Mouse (Mus musculus) cerebellum, postnatal 36 days (tissue): ENCODE results near the gene Rab42.
A peak's percentile ranks its signal among the peaks of the same experiment; 100 is the strongest.

Experiments
- DNase-seq, 2 experiments: peaks; one replicate each; pipeline ENCODE4 v3.0.0; 2021 to 2022; ENCODE audit warnings: mixed read lengths in 2 of 2

The Rab42 gene

GRCm38 (mm10) chr4:132269740-132270560 lies 33.2 kb downstream of the Rab42 start:
- DNase-seq, result peak; percentile 78 to 81

GRCm38 (mm10) chr4:132268871-132269739 lies 34.1 kb downstream of the Rab42 start:
- DNase-seq, result no peak

- DNase-seq, result no peak
These were observed 36.3 kb downstream of the Rab42 start for GRCm38 (mm10) chr4:132266835-132267349.

- DNase-seq, result no peak
These were observed 39.9 kb downstream of the Rab42 start for GRCm38 (mm10) chr4:132263313-132263712.

GRCm38 (mm10) chr4:132262358-132262616 lies 40.9 kb downstream of the Rab42 start:
- no peak for DNase-seq

GRCm38 (mm10) chr4:132261514-132262357 lies 41.4 kb downstream of the Rab42 start, which contains the start of gene Gmeb1:
TSS of gene Gmeb1 (minus strand) at chr4:132261602.
- peak; percentile 78 to 84 for DNase-seq

GRCm38 (mm10) chr4:132260404-132261379 lies 42.5 kb downstream of the Rab42 start:
- DNase-seq, result peak; percentile 37 to 65

- DNase-seq, result no peak
These were observed 43.9 kb downstream of the Rab42 start for GRCm38 (mm10) chr4:132259248-132259647.

GRCm38 (mm10) chr4:132256384-132256783 lies 46.8 kb downstream of the Rab42 start:
- DNase-seq, result no peak

- no peak for DNase-seq
These were observed 48.2 kb downstream of the Rab42 start for GRCm38 (mm10) chr4:132254986-132255385.

- DNase-seq, result peak in 1 of 2 experiments; percentile 29
These were observed 49.6 kb downstream of the Rab42 start for GRCm38 (mm10) chr4:132253622-132254021.

- no peak for DNase-seq
These were observed 50.1 kb downstream of the Rab42 start for GRCm38 (mm10) chr4:132253128-132253527.
